Mouse (Mus musculus): ENCODE results near the gene Slc12a9. TPM values are rescaled to one million over a fixed set of nuclear protein-coding genes. Genes with fewer than 3 reads are reported as not detected.
"Not testable (repeated sequence)": the region's sequence is repeated elsewhere in the genome, so short reads cannot be mapped to it uniquely, and the experiment has no call there.

Gene Slc12a9
- polyA plus RNA-seq, 1 experiment, result 24.1 TPM

DNA sequence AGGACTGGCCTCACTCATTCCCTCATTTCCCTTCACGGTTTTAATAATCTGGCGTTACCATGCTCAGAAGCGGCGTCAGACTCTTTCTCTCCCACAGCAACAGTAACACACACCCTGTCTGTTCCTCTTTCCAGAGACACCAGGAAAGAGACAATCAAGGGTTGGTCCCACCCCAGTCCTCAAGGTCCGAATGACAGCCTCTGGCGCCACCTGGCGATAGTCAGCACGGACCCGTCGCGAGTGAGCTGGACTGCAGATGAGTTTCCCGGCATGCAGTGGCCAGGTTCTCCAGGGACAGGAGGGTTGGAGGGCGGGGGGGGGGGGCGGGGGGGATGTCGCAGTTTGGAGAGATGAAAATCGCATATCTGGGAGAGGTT, 46.8 kb downstream of the Slc12a9 start:
- peak; percentile 86 for DNase-seq
- Histone ChIP-seq H3K4me1 (ENCODE audit: control insufficient read depth, insufficient read depth, low read length) (peaks cover 8% of the 10 kb centered on the region), H3K4me3 (replicated peaks; ENCODE audit: extremely low read depth, low read depth, low read length) (no peak overlapping the region)
- WGBS, result 1% methylated on average over 16 of the region's 16 CpGs
- TF ChIP-seq CTCF (IDR thresholded peaks at IDR 0.05; ENCODE audit: insufficient read depth, low read length) (peak; percentile 89), POLR2A (IDR thresholded peaks at IDR 0.05; ENCODE audit: borderline replicate concordance, extremely low read depth, low read depth, low read length) (no peak)

DNA sequence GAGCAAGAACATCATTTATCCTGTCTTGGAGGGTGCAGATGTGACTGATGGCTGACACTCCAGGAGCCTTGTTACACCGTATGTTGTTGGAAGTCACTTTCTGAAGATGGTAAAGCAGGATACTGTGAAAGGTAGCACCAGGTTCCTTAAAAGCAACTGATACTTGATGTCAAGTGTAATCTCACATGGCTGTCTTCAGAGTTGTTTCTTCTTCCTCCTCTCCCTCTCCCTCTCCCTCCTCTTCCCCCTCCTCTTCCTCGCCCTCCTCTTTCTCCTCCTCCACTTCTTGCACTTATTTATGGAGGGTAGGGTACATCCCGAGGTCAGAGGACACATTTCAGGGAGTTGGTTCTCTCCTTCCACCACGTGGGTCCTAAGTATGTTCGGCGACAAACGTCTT, 47.4 kb downstream of the Slc12a9 start:
- no peak for TF ChIP-seq POLR2A (IDR thresholded peaks at IDR 0.05; ENCODE audit: borderline replicate concordance, extremely low read depth, low read depth, low read length)
- no peak for TF ChIP-seq CTCF (IDR thresholded peaks at IDR 0.05; ENCODE audit: insufficient read depth, low read length)
- no peak for DNase-seq
- 34% methylated on average over 7 of the region's 7 CpGs for WGBS

DNA sequence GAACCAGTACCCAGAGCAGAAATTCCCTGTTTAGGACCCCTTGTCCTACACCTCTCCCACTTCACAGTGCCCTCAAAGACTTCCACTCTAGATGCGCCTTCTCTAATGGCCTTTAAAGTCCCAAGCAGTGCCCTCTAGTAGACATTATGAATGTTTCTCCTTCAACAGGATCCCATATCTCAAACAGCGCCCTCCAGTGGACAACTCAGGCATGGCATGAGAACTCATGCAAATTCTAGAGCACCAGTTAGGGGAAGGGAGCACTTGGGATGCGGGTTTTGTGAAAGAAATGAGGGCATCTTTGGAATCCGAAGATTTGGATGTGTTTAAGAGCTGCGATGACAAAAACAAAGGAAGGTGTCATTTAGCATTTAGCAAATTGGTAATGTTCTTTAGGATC, 48.4 kb downstream of the Slc12a9 start:
- TF ChIP-seq POLR2A (IDR thresholded peaks at IDR 0.05; ENCODE audit: borderline replicate concordance, extremely low read depth, low read depth, low read length), result no peak
- peak; percentile 37 for TF ChIP-seq CTCF (IDR thresholded peaks at IDR 0.05; ENCODE audit: insufficient read depth, low read length)
- WGBS, result 61% methylated on average over 5 of the region's 5 CpGs
- DNase-seq, result peak; percentile 35
- peaks cover 8% of the 10 kb centered on the region for H3K4me1 ChIP-seq (ENCODE audit: control insufficient read depth, insufficient read depth, low read length)
- no peak overlapping the region for H3K4me3 ChIP-seq (replicated peaks; ENCODE audit: extremely low read depth, low read depth, low read length)

More for the DNA sequence above, 47.4 kb downstream of the Slc12a9 start:
- Histone ChIP-seq H3K4me3 (replicated peaks; ENCODE audit: extremely low read depth, low read depth, low read length) (no peak overlapping the region), H3K4me1 (ENCODE audit: control insufficient read depth, insufficient read depth, low read length) (peaks cover 8% of the 10 kb centered on the region)

DNA sequence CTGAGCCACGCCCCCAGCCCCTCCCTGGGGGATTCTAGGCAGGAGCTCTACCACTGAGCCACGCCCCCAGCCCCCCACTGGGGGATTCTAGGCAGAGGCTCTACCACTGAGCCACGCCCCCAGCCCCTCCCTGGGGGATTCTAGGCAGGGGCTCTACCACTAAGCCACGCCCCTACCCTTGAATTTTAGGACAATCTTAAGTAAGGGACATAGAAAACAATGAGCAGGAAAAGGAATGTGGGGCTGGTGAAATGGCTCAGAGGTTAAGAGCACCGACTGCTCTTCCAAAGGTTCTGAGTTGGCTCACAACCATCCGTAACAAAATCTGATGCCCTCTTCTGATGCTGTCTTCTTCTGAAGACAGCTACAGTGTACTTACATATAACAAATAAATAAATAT, 49.0 kb downstream of the Slc12a9 start:
- H3K4me1 ChIP-seq (ENCODE audit: control insufficient read depth, insufficient read depth, low read length); H3K4me3 ChIP-seq (replicated peaks; ENCODE audit: extremely low read depth, low read depth, low read length); DNase-seq: not testable (repeated sequence)
- 85% methylated on average over 6 of the region's 6 CpGs for WGBS

DNA sequence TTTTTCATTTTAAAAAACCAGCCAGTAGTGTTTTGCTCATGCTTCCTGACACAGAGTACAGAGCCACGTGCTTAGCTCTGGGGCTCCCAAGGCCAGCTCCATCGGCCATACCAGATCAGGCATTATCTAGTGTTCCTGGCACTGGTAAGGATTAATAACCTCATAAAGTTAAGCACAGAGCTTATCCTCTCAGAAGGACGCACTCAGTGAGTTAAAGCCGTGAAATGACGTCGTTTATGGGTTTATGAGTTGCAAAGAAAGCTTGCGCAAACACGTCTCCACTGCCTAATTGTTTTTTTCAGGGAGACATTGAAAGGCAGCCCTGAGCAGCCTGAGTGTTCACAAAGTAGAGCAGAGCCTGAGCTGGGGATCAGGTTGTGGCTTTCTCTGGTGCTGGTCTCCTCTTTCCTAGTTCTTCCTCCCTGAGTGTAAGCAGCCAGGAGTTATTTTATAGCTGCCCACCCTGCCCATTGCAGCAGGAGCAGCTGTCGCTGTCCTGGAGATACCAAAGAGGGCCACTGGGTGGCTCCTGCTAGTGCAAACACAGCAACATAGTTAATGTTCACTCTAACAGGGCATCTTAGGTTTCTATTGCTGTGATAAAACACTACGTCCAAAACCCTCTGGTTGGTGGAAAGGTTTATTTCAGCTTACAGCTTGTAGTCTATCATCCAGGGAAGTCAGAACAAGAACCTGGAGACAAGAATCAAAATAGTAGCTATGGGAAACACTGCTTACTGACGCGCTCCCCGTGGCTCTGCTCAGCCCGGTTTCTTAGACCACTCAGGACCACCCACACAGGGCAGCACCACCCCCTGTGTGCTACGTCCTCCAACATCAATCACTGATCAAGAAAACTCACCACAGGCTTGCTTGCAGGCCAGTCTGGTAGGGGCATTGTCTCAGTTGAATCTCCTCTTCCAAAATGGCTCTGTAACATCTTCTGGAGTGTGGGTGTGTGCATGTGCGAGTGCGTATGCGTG, 55.7 kb downstream of the Slc12a9 start:
- no peak for DNase-seq
- TF ChIP-seq CTCF (IDR thresholded peaks at IDR 0.05; ENCODE audit: insufficient read depth, low read length), result peak; percentile 50
- TF ChIP-seq POLR2A (IDR thresholded peaks at IDR 0.05; ENCODE audit: borderline replicate concordance, extremely low read depth, low read depth, low read length), result no peak
- 41% methylated on average over 18 of the region's 18 CpGs for WGBS
- no peak overlapping the region for H3K4me3 ChIP-seq (replicated peaks; ENCODE audit: extremely low read depth, low read depth, low read length)
- H3K4me1 ChIP-seq (ENCODE audit: control insufficient read depth, insufficient read depth, low read length), result no peaks in the 10 kb centered on the region

DNA sequence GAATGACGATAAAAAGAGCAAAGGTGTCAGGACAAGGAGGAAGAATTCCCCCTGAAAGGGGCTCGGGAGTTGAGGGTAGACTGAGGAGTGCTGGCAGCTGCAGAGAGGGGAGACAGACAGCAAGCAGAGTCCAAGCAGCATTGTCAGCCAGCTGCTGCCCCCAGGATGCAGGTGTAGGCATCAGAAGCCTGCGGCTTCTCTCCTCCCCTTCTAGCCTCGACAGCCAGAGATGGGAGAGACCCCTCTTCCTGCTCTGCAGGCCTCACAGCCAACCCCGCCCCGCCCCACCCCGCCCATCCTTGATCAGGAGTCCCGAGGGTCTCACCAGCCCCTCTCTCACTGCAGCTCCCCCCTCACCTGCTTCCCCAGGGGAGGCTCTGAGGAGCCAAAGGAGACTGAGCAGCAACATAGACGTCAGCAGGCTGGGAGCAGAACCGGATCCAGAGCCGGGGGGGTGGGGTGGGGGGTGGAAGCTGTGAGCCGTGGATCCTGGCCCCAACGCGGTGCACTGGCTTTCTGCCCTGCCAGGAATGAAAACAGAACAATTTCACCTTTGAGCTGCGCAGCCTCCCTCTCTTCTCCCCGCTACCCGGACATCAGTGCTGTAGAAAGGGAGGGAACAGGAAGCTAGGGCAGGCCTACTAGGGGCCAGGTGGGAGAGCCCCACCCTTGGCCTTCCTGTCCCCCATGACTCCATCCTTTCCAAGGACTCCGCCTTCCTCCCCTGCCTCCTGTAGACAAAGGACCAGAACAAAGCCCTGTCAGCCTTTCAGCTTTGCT, 65.1 kb downstream of the Slc12a9 start:
- Histone ChIP-seq H3K4me1 (ENCODE audit: control insufficient read depth, insufficient read depth, low read length) (no peaks in the 10 kb centered on the region), H3K4me3 (replicated peaks; ENCODE audit: extremely low read depth, low read depth, low read length) (no peak overlapping the region)
- TF ChIP-seq POLR2A (IDR thresholded peaks at IDR 0.05; ENCODE audit: borderline replicate concordance, extremely low read depth, low read depth, low read length) (no peak), CTCF (IDR thresholded peaks at IDR 0.05; ENCODE audit: insufficient read depth, low read length) (no peak)
- DNase-seq, result no peak
- WGBS, result 16% methylated on average over 18 of the region's 18 CpGs

DNA sequence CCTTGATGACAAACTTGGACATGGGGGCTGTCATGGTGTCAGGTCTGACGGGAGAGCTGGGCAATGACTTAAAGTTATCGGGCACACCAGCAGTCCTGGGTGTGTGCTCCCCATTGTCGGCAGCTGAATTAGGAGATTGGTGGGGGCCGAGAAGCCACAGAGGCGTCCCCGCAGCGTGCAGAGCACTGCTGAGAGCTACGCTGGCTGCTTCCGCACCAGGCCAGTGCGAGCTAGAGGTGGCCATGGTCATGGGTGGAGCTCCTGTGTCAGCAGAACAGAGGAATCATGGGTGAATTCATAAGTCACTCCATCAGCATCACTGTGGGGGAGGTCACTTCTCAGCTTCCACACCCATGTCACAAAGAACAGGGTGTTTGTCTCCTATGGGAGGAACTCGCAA, 68.6 kb downstream of the Slc12a9 start:
- 88% methylated on average over 11 of the region's 11 CpGs for WGBS
- DNase-seq, result no peak
- Histone ChIP-seq H3K4me3 (replicated peaks; ENCODE audit: extremely low read depth, low read depth, low read length) (no peak overlapping the region), H3K4me1 (ENCODE audit: control insufficient read depth, insufficient read depth, low read length) (no peaks in the 10 kb centered on the region)
- no peak for TF ChIP-seq CTCF (IDR thresholded peaks at IDR 0.05; ENCODE audit: insufficient read depth, low read length)
- TF ChIP-seq POLR2A (IDR thresholded peaks at IDR 0.05; ENCODE audit: borderline replicate concordance, extremely low read depth, low read depth, low read length), result no peak

Other genes starting within 250 kb of the Slc12a9 start
- 24.4 and 26.8 TPM in 2 replicates for gene Trim56, start 217.4 kb downstream of the Slc12a9 start, polyA plus RNA-seq (2012; rRNA removed)
- 4.3 TPM in 1 of 2 replicates, not detected in the other for gene Muc3, start 184.3 kb downstream of the Slc12a9 start, polyA plus RNA-seq (2012; rRNA removed)
- 0.26 and 0.74 TPM in 2 replicates for gene Muc3a, start 121.2 kb downstream of the Slc12a9 start, polyA plus RNA-seq (2012; rRNA removed)
- 2.0 and 3.3 TPM in 2 replicates for gene Ache, start 46.1 kb downstream of the Slc12a9 start, polyA plus RNA-seq (2012; rRNA removed)
- gene Ufsp1, start 39.0 kb downstream of the Slc12a9 start, polyA plus RNA-seq (2012; rRNA removed), result 7.0 and 7.1 TPM in 2 replicates
- 107 and 136 TPM in 2 replicates for gene Srrt, start 25.9 kb downstream of the Slc12a9 start, polyA plus RNA-seq (2012; rRNA removed)
- gene Trip6, start 19.2 kb downstream of the Slc12a9 start, polyA plus RNA-seq (2012; rRNA removed), result 52.6 and 55.2 TPM in 2 replicates
- 105 and 123 TPM in 2 replicates for gene Ephb4, start 16.5 kb upstream of the Slc12a9 start, polyA plus RNA-seq (2012; rRNA removed)
- gene Zan, start 143.5 kb upstream of the Slc12a9 start, polyA plus RNA-seq (2012; rRNA removed), result 0.45 and 0.83 TPM in 2 replicates
- gene Pop7, start 168.9 kb upstream of the Slc12a9 start, polyA plus RNA-seq (2012; rRNA removed), result 28.4 and 32.4 TPM in 2 replicates
- gene Gigyf1, start 185.0 kb upstream of the Slc12a9 start, polyA plus RNA-seq (2012; rRNA removed), result 37.0 and 45.3 TPM in 2 replicates
- not detected in 2 replicates for gene Epo, start 199.6 kb upstream of the Slc12a9 start, polyA plus RNA-seq (2012; rRNA removed)
- 1,063 and 1,258 TPM in 2 replicates for gene Gnb2, start 199.9 kb upstream of the Slc12a9 start, polyA plus RNA-seq (2012; rRNA removed)
- 0.07 TPM in 1 of 2 replicates, not detected in the other for gene Actl6b, start 219.9 kb upstream of the Slc12a9 start, polyA plus RNA-seq (2012; rRNA removed)
- gene Tfr2, start 236.2 kb upstream of the Slc12a9 start, polyA plus RNA-seq (2012; rRNA removed), result 0.54 and 0.69 TPM in 2 replicates